Mouse (Mus musculus) embryonic fibroblast, embryonic 13.5 days (primary cell): ENCODE measurements around the gene Gprc5c.

Experiments used
- CTCF ChIP-seq: IDR thresholded peaks from 2 replicates; pipeline ENCODE4 v1.5.1; 2011; ENCODE audit warnings: mild to moderate bottlenecking, control low read depth, low read length, moderate library complexity, borderline replicate concordance; ENCODE audit not compliant: insufficient read depth
- POLR2A ChIP-seq: IDR thresholded peaks from 2 replicates; pipeline ENCODE4 v1.6.1; 2011; ENCODE audit warnings: low read depth, mild to moderate bottlenecking, control low read depth, low read length, moderate library complexity

DNA sequence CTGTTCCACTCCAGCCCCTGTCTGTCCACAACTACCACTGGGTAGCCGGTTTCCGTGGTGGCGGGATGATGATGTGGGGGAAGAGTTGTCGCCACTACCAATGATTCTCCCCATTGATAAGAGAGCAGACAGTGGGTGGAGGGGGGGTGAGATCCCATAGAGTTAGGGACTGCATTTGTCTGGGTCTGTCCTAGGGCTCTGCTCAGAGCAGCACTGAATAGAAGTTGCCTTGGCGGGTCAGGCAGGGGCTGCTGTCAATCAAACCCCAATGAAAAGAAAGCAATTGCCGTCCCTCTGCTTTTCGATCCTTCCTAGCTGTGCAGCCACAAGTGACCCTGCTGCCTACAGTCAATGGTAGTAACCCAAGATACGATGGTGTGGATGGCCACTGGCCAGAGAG is 47.0 kb upstream of the Gprc5c start:
- TF ChIP-seq CTCF (no peak), POLR2A (no peak)
